In the genomic region with DNA sequence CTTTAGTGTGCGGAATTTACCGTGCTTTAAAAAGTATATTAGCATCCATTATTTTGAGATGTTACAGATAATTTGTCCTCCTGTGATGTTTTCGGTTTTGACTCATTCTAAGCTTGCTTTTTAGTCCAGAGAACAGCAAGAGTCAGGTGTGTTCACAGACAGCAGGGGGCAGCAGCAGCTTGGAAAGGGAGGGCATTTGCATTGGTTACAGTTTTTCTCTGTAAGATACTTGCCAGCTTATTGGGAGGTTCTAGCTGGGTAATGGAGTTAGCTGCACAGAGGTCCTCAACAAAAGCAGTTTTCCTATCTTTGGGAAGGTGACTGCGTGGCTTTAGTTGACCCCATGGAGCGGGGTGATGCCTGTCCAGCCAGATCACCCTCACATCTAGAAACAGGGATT, we compare ENCODE assay signal across 8 mouse cellular contexts. TPM values are rescaled to one million over a fixed set of nuclear protein-coding genes. Genes with fewer than 3 reads are reported as not detected.
DNase-seq lines count a peak whose midpoint lies in the region; ATAC-seq lines count a peak whose summit lies in the region.

No protein-coding gene starts in this region.

- H3K4me3 ChIP-seq in midbrain, embryonic 12.5 days = no peak overlapping the region

- H3K27ac ChIP-seq in midbrain, embryonic 12.5 days (replicated peaks) = no peak overlapping the region

- no peaks in the 10 kb centered on the region for H3K9me3 ChIP-seq in midbrain, embryonic 12.5 days

- DNase-seq in heart, postnatal 10 days = peak; percentile 57 to 81
- no peak for DNase-seq in heart, adult 11 months
- peak; percentile 38 for DNase-seq in Muller cell, postnatal 12 days (ENCODE audit: inconsistent ontology term)
- peak; percentile 84 to 91 for DNase-seq in cerebellum, postnatal 25 days
- peak; percentile 18 for DNase-seq in gastrocnemius, postnatal 25 days
- DNase-seq in layer of hippocampus, postnatal 14 days (ENCODE audit: low spot score in 2 of 2) = peak; percentile 49 to 74
- DNase-seq in telencephalon, adult 2 months (ENCODE audit: low read depth, low spot score) = peak; percentile 65

- 96% methylated on average over 5 of the region's 5 CpGs for WGBS in midbrain, embryonic 12.5 days

- H3K36me3 ChIP-seq in midbrain, embryonic 12.5 days = peaks cover 57% of the 10 kb centered on the region

- H3K27me3 ChIP-seq in midbrain, embryonic 12.5 days = no peaks in the 10 kb centered on the region

- H3K9ac ChIP-seq in midbrain, embryonic 12.5 days (replicated peaks) = no peak overlapping the region

- intact Hi-C loops in heart, postnatal 10 days (cut with DNase I) = loop anchor here (1.0 to 5.0 kb wide), 2 partner anchors 185 to 257 kb away; no protein-coding TSS in a partner anchor

- peaks cover 6% of the 10 kb centered on the region; the same call in 1 of the 2 replicates for H3K4me1 ChIP-seq in midbrain, embryonic 12.5 days

- 0 out of 2 replicates have a peak, but pooled peaks have one; percentile 9 for ATAC-seq in midbrain, embryonic 12.5 days (ENCODE audit: low FRiP score, low read depth)

- no peak overlapping the region for H3K4me2 ChIP-seq in midbrain, embryonic 12.5 days (replicated peaks)

RNA-seq across cellular contexts. Expression of a gene that starts 19.8 kb away (rescaled TPM):
- 10 to 100 TPM; 15.8 to 16.2 TPM for total RNA-seq in heart, postnatal 10 days (2021)
- 1 to 10 TPM; 7.8 to 9.5 TPM for total RNA-seq in gastrocnemius, postnatal 25 days (2021)
- 10 to 100 TPM; 34.0 to 35.0 TPM for total RNA-seq in layer of hippocampus, postnatal 14 days (2021)
- 116 and 118 TPM in 2 replicates for polyA plus RNA-seq in midbrain, embryonic 12.5 days (2016; fragmentation: Nextera tagmentation; extraction: Ambion mirVana)

RNA-seq across cellular contexts. Expression of a gene that starts 56.2 kb away (rescaled TPM):
- total RNA-seq in heart, postnatal 10 days (2021) = not detected
- not detected for total RNA-seq in gastrocnemius, postnatal 25 days (2021)
- 1 to 10 TPM in 1 of 2 experiments, under 1 TPM in 1; 0.64 to 1.0 TPM for total RNA-seq in layer of hippocampus, postnatal 14 days (2021)
- polyA plus RNA-seq in midbrain, embryonic 12.5 days (2016; fragmentation: Nextera tagmentation; extraction: Ambion mirVana) = 5.4 and 7.6 TPM in 2 replicates
